Mouse (Mus musculus) liver, embryonic 11.5 days (tissue): ENCODE results near the gene Max. TPM values are rescaled to one million over a fixed set of nuclear protein-coding genes. Genes with fewer than 3 reads are reported as not detected.

ENCODE experiments used
- ATAC-seq: fragments of 200-750 bp; cut with Nextera tagmentation; replicated peaks from 2 replicates; pipeline ENCODE4 v1.8.0; 2017; ENCODE audit warnings: moderate number of reproducible peaks, mild to moderate bottlenecking, moderate TSS enrichment, moderate library complexity; ENCODE audit not compliant: low FRiP score
- DNase-seq: peaks from one replicate; pipeline ENCODE4 v3.0.0-alpha.2; 2017; ENCODE audit warnings: low spot score
- H3K27ac ChIP-seq: fragments of 300-500 bp; sonication (generic); 2 replicates; pipeline ENCODE4 v1.5.1; 2014; ENCODE audit warnings: mild to moderate bottlenecking, low read depth, low read length, control low read depth
- H3K27me3 ChIP-seq: fragments of 300-500 bp; sonication (generic); replicated peaks from 2 replicates; pipeline ENCODE4 v1.6.1; 2014; ENCODE audit warnings: low read length, mixed read lengths; ENCODE audit not compliant: control insufficient read depth, insufficient read depth
- H3K36me3 ChIP-seq: fragments of 300-500 bp; sonication (generic); 2 replicates; pipeline ENCODE4 v1.6.1; 2014; ENCODE audit warnings: mild to moderate bottlenecking, low read length, moderate library complexity, mixed read lengths; ENCODE audit not compliant: control insufficient read depth, insufficient read depth
- H3K4me1 ChIP-seq: fragments of 300-500 bp; sonication (generic); replicated peaks from 2 replicates; pipeline ENCODE4 v1.6.1; 2014; ENCODE audit warnings: low read length, mixed read lengths; ENCODE audit not compliant: control insufficient read depth, insufficient read depth
- H3K4me2 ChIP-seq: fragments of 300-500 bp; sonication (generic); 2 replicates; pipeline ENCODE4 v1.6.1; 2014; ENCODE audit warnings: mild to moderate bottlenecking, control low read depth, moderate library complexity
- H3K4me3 ChIP-seq: fragments of 300-500 bp; sonication (generic); 2 replicates; pipeline ENCODE4 v1.5.1; 2014; ENCODE audit warnings: low read depth, low read length, control low read depth
- H3K9ac ChIP-seq: fragments of 300-500 bp; sonication (generic); 2 replicates; pipeline ENCODE4 v1.6.1; 2014; ENCODE audit warnings: low read depth, low read length, control low read depth
- H3K9me3 ChIP-seq: fragments of 300-500 bp; sonication (generic); 2 replicates; pipeline ENCODE4 v1.6.1; 2016; ENCODE audit warnings: low read length, inconsistent platforms, mixed read lengths; ENCODE audit not compliant: control insufficient read depth
- WGBS: fragments of 180-500 bp; shearing (Covaris S2); extraction: QIAGEN DNeasy Blood & Tissue Kit; methylation state at CpG from one replicate; pipeline ENCODE4 v1.1.7; 2014; 5-methylcytosine and 5-hydroxymethylcytosine counted together
- polyA plus RNA-seq: library from polyadenylated mRNA; unstranded; fragments of >200 nt; fragmentation: Nextera tagmentation; extraction: Ambion mirVana; gene quantifications from 2 replicates; pipeline ENCODE4 v1.2.1, GENCODE M21; 2014

Max gene
- polyA plus RNA-seq, 1 experiment from 2014 or later: 17.8 TPM

DNA sequence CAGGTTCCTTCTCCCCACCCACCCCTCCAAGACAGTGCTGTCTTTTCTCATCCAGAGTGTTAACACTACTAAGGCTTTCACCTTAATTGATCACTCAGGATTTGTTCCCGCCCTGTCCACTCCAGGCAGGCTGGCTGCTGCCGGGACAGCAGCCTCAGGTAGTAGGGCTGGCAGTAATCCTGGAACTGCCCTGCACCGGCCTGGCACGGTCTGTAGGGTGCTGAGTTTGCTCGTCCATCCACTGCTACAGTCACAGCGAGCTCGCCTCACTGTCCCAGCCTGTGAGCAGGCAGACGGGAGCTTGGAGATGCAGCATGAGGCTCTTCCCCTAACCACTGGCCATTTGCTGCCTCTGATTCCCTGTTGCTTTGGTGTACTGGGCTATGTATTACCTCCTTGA, 41.0 kb downstream of the Max start:
- Histone ChIP-seq H3K9me3 (no peaks in the 10 kb centered on the region), H3K4me2 (no peak overlapping the region), H3K4me3 (no peak overlapping the region), H3K27ac (no peak overlapping the region), H3K27me3 (no peaks in the 10 kb centered on the region), H3K9ac (no peak overlapping the region), H3K4me1 (peaks cover 16% of the 10 kb centered on the region), H3K36me3 (peaks cover 13% of the 10 kb centered on the region; the same call in 1 of the 2 replicates)
- ATAC-seq (no peak), DNase-seq (no peak)
- 86% methylated on average over 8 of the region's 8 CpGs for WGBS

DNA sequence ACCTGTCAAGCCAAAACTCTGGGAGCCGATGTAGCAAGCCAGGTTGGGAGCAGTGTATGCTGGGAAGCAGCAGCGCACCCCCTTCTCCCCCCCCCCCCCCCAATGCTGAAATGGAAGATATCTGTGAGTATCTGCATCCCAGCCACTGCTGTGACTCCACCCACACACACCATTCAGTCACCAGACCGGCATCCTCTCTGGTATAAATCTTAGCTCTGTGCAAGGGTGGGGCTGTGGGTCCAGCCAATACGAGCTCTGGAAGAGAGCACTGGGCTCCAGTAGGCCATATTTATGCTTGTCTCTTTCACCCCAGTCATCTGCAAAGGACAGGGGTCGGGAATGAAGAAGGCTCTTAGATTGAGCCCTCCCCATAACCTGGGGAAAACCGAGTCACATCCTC, 41.6 kb downstream of the Max start:
- Histone ChIP-seq H3K9me3 (no peaks in the 10 kb centered on the region), H3K4me3 (no peak overlapping the region), H3K9ac (no peak overlapping the region), H3K27ac (no peak overlapping the region), H3K36me3 (peaks cover 13% of the 10 kb centered on the region; the same call in 1 of the 2 replicates), H3K27me3 (no peaks in the 10 kb centered on the region), H3K4me2 (no peak overlapping the region), H3K4me1 (peaks cover 16% of the 10 kb centered on the region)
- WGBS: 73% methylated on average over 6 of the region's 6 CpGs
- no peak for ATAC-seq
- DNase-seq: no peak

DNA sequence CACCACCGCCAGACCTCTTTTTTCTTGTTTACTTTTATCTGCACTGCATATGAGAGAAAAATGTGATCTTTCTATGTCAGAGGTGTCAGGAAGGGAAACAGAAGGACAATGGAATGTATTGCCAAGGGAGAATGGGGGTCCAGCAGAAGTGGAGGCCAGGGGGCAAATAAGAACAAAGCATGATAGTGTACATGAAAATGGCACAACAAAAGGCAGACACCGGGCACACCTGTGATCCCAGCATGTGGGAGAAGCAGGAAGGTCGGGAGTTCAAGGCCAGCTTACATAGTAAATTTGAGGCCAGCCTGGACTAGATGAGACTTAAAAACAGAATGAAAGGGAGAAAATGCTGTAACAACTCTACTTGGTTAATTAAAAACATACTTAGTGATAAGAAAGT, 43.1 kb downstream of the Max start:
- ATAC-seq: no peak
- 67% methylated on average over 3 of the region's 3 CpGs for WGBS
- no peak overlapping the region for H3K27ac ChIP-seq

DNA sequence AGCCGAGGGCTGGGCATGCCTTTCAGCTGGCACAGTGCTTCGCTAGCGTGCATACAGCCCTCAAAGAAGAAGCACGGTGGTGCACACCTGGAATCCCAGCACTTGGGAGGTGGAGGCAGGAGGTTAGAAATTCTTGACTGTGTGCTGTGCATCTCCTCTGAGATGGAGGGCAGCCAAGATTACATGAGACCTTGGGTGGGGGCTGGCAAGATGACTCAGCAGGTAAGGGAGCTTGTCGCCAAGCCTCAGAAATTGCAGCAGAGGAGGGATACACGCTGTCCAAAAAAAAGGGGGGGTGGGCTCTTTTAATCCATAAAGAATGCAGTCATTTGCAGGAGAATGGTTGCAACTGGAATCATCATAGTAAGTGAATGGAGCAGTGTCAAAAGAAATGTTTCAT, 43.9 kb downstream of the Max start:
- H3K9ac ChIP-seq: peak overlapping the region; percentile 17; the same call in 1 of the 2 replicates
- H3K9me3 ChIP-seq: no peaks in the 10 kb centered on the region
- DNase-seq (no peak), ATAC-seq (peak; percentile 53)
- H3K4me2 ChIP-seq: no peak overlapping the region
- peaks cover 16% of the 10 kb centered on the region for H3K4me1 ChIP-seq
- no peaks in the 10 kb centered on the region for H3K27me3 ChIP-seq
- 79% methylated on average over 6 of the region's 6 CpGs for WGBS
- no peak overlapping the region for H3K4me3 ChIP-seq
- peaks cover 13% of the 10 kb centered on the region; the same call in 1 of the 2 replicates for H3K36me3 ChIP-seq
- 0 out of 2 replicates have a peak overlapping the region, but pooled peaks have one; percentile 15 for H3K27ac ChIP-seq

More for the DNA sequence above, 43.1 kb downstream of the Max start:
- Histone ChIP-seq H3K4me2 (no peak overlapping the region), H3K4me3 (no peak overlapping the region), H3K9me3 (no peaks in the 10 kb centered on the region), H3K4me1 (peaks cover 16% of the 10 kb centered on the region), H3K9ac (no peak overlapping the region), H3K36me3 (peaks cover 13% of the 10 kb centered on the region; the same call in 1 of the 2 replicates), H3K27me3 (no peaks in the 10 kb centered on the region)
- no peak for DNase-seq

DNA sequence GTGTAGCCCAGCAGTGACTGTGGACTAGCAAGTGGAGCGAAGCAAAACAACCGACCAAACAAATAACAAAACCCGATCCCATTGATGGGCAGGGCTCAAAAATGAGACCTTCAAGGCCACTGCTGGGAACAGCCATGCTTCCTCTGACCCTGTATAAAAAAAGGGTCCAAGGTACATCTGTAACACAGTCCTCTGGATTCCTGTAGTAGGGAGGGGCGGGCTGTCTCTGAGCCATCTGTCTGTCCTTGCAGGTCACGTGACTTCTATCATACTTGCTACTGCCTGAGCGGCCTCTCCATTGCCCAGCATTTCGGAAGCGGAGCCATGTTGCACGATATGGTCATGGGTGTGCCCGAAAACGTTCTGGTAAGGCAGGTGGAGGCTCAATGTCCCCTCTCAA, 45.8 kb downstream of the Max start:
- DNase-seq (no peak), ATAC-seq (no peak)
- Histone ChIP-seq H3K9me3 (no peaks in the 10 kb centered on the region), H3K36me3 (peaks cover 13% of the 10 kb centered on the region; the same call in 1 of the 2 replicates), H3K4me3 (no peak overlapping the region), H3K27ac (no peak overlapping the region), H3K4me2 (no peak overlapping the region), H3K4me1 (peaks cover 26% of the 10 kb centered on the region), H3K27me3 (no peaks in the 10 kb centered on the region), H3K9ac (no peak overlapping the region)
- 89% methylated on average over 11 of the region's 11 CpGs for WGBS

DNA sequence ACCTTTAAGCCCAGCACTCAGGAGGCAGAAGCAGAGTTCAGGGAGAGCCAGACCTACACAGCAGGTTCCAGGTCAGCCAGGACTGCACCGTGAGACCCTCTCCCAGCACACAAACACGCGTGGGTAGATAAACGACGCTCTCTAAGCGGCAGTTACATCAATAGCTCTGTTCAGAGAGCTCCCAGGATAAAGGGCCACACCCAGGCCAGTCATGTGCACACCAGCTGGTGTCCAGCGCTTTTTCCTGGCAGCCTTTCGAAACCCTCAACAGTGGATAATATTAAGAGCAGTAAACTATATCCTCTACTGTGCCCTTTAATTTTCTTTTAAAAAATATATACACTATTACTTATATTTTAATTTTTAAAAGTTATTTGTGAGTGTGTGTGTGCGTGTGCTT, 49.8 kb downstream of the Max start:
- Histone ChIP-seq H3K27me3 (no peaks in the 10 kb centered on the region), H3K9me3 (no peaks in the 10 kb centered on the region), H3K4me2 (peak overlapping the region; percentile 37), H3K4me3 (no peak overlapping the region), H3K4me1 (peaks cover 36% of the 10 kb centered on the region), H3K27ac (peak overlapping the region; percentile 46; the same call in 1 of the 2 replicates), H3K9ac (peak overlapping the region; percentile 30), H3K36me3 (peaks cover 9% of the 10 kb centered on the region; the same call in 1 of the 2 replicates)
- DNase-seq (no peak), ATAC-seq (no peak)
- 62% methylated on average over 9 of the region's 9 CpGs for WGBS

DNA sequence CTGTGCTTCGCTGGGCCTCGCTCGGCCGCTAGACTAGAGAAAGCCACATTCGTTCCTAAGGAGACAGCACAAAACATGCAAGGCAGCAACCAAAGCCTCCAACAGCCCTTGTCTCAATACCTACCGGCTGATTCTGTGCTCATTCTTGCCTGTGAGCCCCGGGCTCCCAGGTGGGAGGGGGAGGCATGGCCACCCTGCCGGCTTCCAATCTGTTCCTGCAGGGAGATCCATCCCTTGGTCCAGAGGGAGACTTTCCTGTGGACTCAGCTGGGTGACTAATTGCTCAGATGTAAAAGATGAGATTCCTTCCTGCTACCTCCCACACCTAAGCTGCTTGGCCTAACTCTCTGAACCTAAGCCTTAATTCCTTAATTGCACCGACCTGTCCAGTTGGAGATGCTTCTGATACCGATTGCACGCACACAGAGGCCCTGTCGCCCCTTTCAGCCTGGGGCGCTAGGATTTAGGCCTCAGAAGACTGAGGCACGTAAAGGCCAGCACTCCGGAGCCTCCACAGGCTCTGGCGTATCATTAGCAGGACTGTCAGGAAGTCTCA, 50.8 kb downstream of the Max start:
- 75% methylated on average over 16 of the region's 16 CpGs for WGBS

DNA sequence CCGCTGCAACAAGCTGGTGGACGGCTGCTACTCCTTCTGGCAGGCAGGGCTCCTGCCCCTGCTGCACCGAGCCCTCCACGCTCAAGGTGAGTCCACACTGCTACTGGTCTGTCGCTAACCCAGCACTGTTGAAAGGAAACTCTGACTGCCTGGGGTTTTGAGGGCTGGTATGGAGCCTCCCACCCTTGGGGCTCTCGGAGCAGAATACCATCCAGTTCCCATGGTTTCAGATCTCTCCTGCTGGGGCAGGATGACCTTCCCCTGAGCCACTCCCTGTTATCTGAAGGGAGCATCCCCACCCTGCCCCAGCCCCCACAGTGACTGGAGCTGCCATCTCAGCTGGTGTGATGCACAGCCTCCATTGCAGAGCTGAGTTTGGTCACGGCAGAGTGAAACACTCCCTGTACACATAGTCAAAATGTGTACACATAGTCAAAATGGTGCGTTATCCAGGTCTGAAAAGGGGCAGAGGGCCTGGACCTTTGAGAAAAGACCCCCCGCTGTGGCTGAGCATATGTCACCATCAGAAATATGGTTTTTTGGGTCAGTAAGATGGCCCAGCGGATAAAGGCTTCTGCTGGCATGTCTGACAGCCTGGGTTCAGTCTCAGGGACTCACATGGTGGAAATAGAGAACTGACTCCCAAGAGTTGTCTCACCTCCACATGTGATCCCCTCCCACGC, 51.6 kb downstream of the Max start:
- Histone ChIP-seq H3K9me3 (no peaks in the 10 kb centered on the region), H3K36me3 (peaks cover 5% of the 10 kb centered on the region; the same call in 1 of the 2 replicates), H3K4me3 (peak overlapping the region; percentile 55), H3K9ac (peak overlapping the region; percentile 83), H3K27me3 (no peaks in the 10 kb centered on the region), H3K4me2 (peak overlapping the region; percentile 61), H3K27ac (peak overlapping the region; percentile 97), H3K4me1 (peaks cover 50% of the 10 kb centered on the region)
- WGBS: 60% methylated on average over 11 of the region's 11 CpGs
- peak; percentile 49 for DNase-seq
- peak; percentile 88 for ATAC-seq

More for the DNA sequence above, 50.8 kb downstream of the Max start:
- H3K27ac ChIP-seq: peak overlapping the region; percentile 46
- H3K9ac ChIP-seq: peak overlapping the region; percentile 32; the same call in 1 of the 2 replicates
- peaks cover 7% of the 10 kb centered on the region; the same call in 1 of the 2 replicates for H3K36me3 ChIP-seq
- H3K4me2 ChIP-seq: peak overlapping the region; percentile 61; the same call in 1 of the 2 replicates
- H3K27me3 ChIP-seq: no peaks in the 10 kb centered on the region
- H3K4me3 ChIP-seq: no peak overlapping the region; the same call in 1 of the 2 replicates
- no peak for DNase-seq
- H3K9me3 ChIP-seq: no peaks in the 10 kb centered on the region
- peaks cover 46% of the 10 kb centered on the region for H3K4me1 ChIP-seq
- ATAC-seq: no peak
